Comparison of ENCODE assay signal across 8 mouse cellular contexts in genomic region chr11:5114931-5115581, GRCm38 (mm10). TPM values are rescaled to one million over a fixed set of nuclear protein-coding genes. Genes with fewer than 3 reads are reported as not detected.
DNase-seq lines count a peak whose midpoint lies in the region; ATAC-seq and TF ChIP-seq lines count a peak whose summit lies in the region.

No protein-coding gene starts in this region.

- no peaks in the 10 kb centered on the region for H3K4me1 ChIP-seq in hindbrain, postnatal 0 days (ENCODE audit: insufficient read depth, low read length)

- DNase-seq in ZHBTc4 (ENCODE audit: low read depth, low spot score): peak; percentile 94
- DNase-seq in cerebellum, postnatal 36 days: peak; percentile 84 to 87
- peak; percentile 81 to 84 for DNase-seq in gastrocnemius, adult 8-10 months (ENCODE audit: low spot score in 2 of 2)
- peak; percentile 92 for DNase-seq in hindbrain, postnatal 0 days (ENCODE audit: low spot score)
- DNase-seq in left cerebral cortex, adult 18-20 months (ENCODE audit: low spot score in 2 of 2): peak; percentile 89 to 93
- peak; percentile 92 for DNase-seq in right cerebral cortex, postnatal 14 days
- peak; percentile 92 for DNase-seq in urinary bladder, postnatal 14 days (ENCODE audit: low spot score)

- no peak overlapping the region for H3K27ac ChIP-seq in hindbrain, postnatal 0 days

- 27% methylated on average over 13 of the region's 13 CpGs for WGBS in hindbrain, postnatal 0 days

- TF ChIP-seq CTCF in hindbrain, postnatal 0 days (IDR thresholded peaks at IDR 0.05; ENCODE audit: low read depth): peak; percentile 100

- ATAC-seq in hindbrain, postnatal 0 days: peak; percentile 74
- peak; percentile 99 for ATAC-seq in megakaryocyte, adult 5-6 weeks (ENCODE audit: poor library complexity, severe bottlenecking)

- H3K4me3 ChIP-seq in hindbrain, postnatal 0 days (ENCODE audit: low read length): no peak overlapping the region

- no peaks in the 10 kb centered on the region for H3K27me3 ChIP-seq in hindbrain, postnatal 0 days (ENCODE audit: insufficient read depth, low read length)

- H3K9ac ChIP-seq in hindbrain, postnatal 0 days (replicated peaks; ENCODE audit: low read length): no peak overlapping the region

- H3K9me3 ChIP-seq in hindbrain, postnatal 0 days (ENCODE audit: low read length): no peaks in the 10 kb centered on the region

- no peak overlapping the region for H3K4me2 ChIP-seq in hindbrain, postnatal 0 days (ENCODE audit: low read depth, low read length)

- no peaks in the 10 kb centered on the region for H3K36me3 ChIP-seq in hindbrain, postnatal 0 days (ENCODE audit: insufficient read depth, low read length)

RNA-seq across cellular contexts. Expression of gene Ewsr1, which starts 16.0 kb away (rescaled TPM):
- 10 to 100 TPM; 55.1 to 68.1 (median 64.3) TPM for total RNA-seq in gastrocnemius, adult 8-10 months (2022)
- 337 and 384 TPM in 2 replicates for total RNA-seq in hindbrain, postnatal 0 days (2014; rRNA removed)
- 371 and 412 TPM in 2 replicates for polyA plus RNA-seq in hindbrain, postnatal 0 days (2015; fragmentation: Nextera tagmentation; extraction: Ambion mirVana)
- total RNA-seq in left cerebral cortex, adult 18-20 months (2021): 100 to 1,000 TPM; 265 to 298 TPM
- 129 and 153 TPM in 2 replicates for total RNA-seq in megakaryocyte, adult 5-6 weeks (2015)
- 326 and 348 TPM in 2 replicates for total RNA-seq in megakaryocyte, adult 5-6 weeks (2017)

RNA-seq across cellular contexts. Expression of gene Rhbdd3, which starts 16.3 kb away (rescaled TPM):
- 10 to 100 TPM; 33.1 to 43.7 (median 34.2) TPM for total RNA-seq in gastrocnemius, adult 8-10 months (2022)
- 48.8 and 54.5 TPM in 2 replicates for total RNA-seq in hindbrain, postnatal 0 days (2014; rRNA removed)
- polyA plus RNA-seq in hindbrain, postnatal 0 days (2015; fragmentation: Nextera tagmentation; extraction: Ambion mirVana): 39.1 and 42.2 TPM in 2 replicates
- 10 to 100 TPM; 22.9 to 23.3 TPM for total RNA-seq in left cerebral cortex, adult 18-20 months (2021)
- 2.6 and 6.0 TPM in 2 replicates for total RNA-seq in megakaryocyte, adult 5-6 weeks (2015)
- 11.5 and 14.5 TPM in 2 replicates for total RNA-seq in megakaryocyte, adult 5-6 weeks (2017)

RNA-seq across cellular contexts. Expression of gene Emid1, which starts 37.0 kb away (rescaled TPM):
- total RNA-seq in gastrocnemius, adult 8-10 months (2022): 1 to 10 TPM; 5.5 to 9.6 (median 8.4) TPM
- total RNA-seq in hindbrain, postnatal 0 days (2014; rRNA removed): 15.0 and 15.7 TPM in 2 replicates
- 22.7 and 24.2 TPM in 2 replicates for polyA plus RNA-seq in hindbrain, postnatal 0 days (2015; fragmentation: Nextera tagmentation; extraction: Ambion mirVana)
- 1 to 10 TPM; 3.6 to 5.3 TPM for total RNA-seq in left cerebral cortex, adult 18-20 months (2021)
- total RNA-seq in megakaryocyte, adult 5-6 weeks (2015): 0.85 and 2.7 TPM in 2 replicates
- 1.6 and 1.7 TPM in 2 replicates for total RNA-seq in megakaryocyte, adult 5-6 weeks (2017)

RNA-seq across cellular contexts. Expression of gene Gas2l1, which starts 49.9 kb away (rescaled TPM):
- total RNA-seq in gastrocnemius, adult 8-10 months (2022): 1 to 10 TPM; 2.4 to 3.8 (median 3.1) TPM
- 38.1 and 40.2 TPM in 2 replicates for total RNA-seq in hindbrain, postnatal 0 days (2014; rRNA removed)
- polyA plus RNA-seq in hindbrain, postnatal 0 days (2015; fragmentation: Nextera tagmentation; extraction: Ambion mirVana): 16.3 and 17.3 TPM in 2 replicates
- 10 to 100 TPM; 83.7 to 92.5 TPM for total RNA-seq in left cerebral cortex, adult 18-20 months (2021)
- 1.5 and 2.4 TPM in 2 replicates for total RNA-seq in megakaryocyte, adult 5-6 weeks (2015)
- total RNA-seq in megakaryocyte, adult 5-6 weeks (2017): 0.89 and 1.1 TPM in 2 replicates

RNA-seq across cellular contexts. Expression of gene Rasl10a, which starts 57.1 kb away (rescaled TPM):
- not detected for total RNA-seq in gastrocnemius, adult 8-10 months (2022)
- total RNA-seq in hindbrain, postnatal 0 days (2014; rRNA removed): 4.7 and 4.8 TPM in 2 replicates
- polyA plus RNA-seq in hindbrain, postnatal 0 days (2015; fragmentation: Nextera tagmentation; extraction: Ambion mirVana): 4.5 and 4.7 TPM in 2 replicates
- total RNA-seq in left cerebral cortex, adult 18-20 months (2021): 10 to 100 TPM; 78.2 to 86.3 TPM
- not detected in 2 replicates for total RNA-seq in megakaryocyte, adult 5-6 weeks (2015)
- total RNA-seq in megakaryocyte, adult 5-6 weeks (2017): not detected in 2 replicates
